Mouse (Mus musculus) effector memory CD4-positive, alpha-beta T cell, adult 5 months (primary cell): ENCODE data around the gene Vmn1r208. TPM values are rescaled to one million over a fixed set of nuclear protein-coding genes. Genes with fewer than 3 reads are reported as not detected.

Experiments
- polyA plus RNA-seq: library from polyadenylated mRNA; unstranded; fragments of 100-300 nt; shearing (Covaris generic); gene quantifications from one replicate; pipeline ENCODE4 v1.2.1, GENCODE M21; 2017

Gene Vmn1r208
- polyA plus RNA-seq, result 0.11 TPM

GRCm38 (mm10) chr13:22777300-22777699, at the start of gene Vmn1r208:
Vmn1r208 (minus strand) TSS chr13:22777400.

DNA sequence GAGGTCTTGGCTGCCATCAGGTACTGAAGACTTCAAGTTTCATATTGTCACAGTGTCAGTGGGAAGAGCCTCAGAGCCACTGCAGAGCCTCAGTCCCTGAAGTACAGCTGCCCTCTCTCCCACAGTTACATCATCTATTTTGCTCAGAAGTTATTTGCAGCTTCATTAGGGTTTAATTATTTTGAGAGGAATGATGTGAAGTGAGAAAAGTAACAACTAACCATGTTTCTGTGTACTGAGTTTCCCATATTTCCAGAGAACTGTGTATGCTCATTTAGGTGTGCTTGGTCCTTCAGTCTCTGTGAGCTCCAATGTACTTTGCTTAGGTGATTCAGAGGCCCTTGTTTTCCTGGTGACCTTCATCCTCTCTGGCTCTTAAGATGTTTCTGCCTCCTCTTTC, 32.4 kb upstream of the Vmn1r208 start, which contains the start of gene Vmn1r209:
Vmn1r209 (minus strand) TSS at position 101 of the 400 bp plus-strand sequence.

DNA sequence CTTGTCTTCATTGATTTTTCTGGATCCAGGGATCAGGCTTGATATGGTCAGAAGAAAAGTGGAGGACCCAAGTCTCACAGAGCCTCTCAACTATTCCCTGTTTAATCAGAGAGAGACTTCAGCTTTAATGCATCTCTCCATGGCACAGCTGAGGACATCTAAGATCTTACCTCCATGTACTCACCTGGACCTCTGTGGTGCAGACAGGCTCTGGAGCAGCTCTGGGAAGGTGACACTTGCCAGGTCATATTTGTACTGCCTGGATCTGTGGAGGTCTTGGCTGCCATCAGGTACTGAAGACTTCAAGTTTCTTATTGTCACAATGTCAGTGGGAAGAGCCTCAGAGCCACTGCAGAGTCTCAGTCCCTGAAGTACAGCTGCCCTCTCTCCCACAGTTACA, 47.7 kb downstream of the Vmn1r208 start, which contains the start of gene Vmn1r207-ps:
Vmn1r207-ps (minus strand) TSS at position 101 of the 400 bp plus-strand sequence.

Other genes starting within 250 kb of the Vmn1r208 start
- gene Vmn1r204, start 224.2 kb downstream of the Vmn1r208 start, polyA plus RNA-seq, result not detected
- gene Vmn1r205, start 184.4 kb downstream of the Vmn1r208 start, polyA plus RNA-seq, result not detected
- gene Vmn1r206, start 153.1 kb downstream of the Vmn1r208 start, polyA plus RNA-seq, result not detected
- not detected for gene Vmn1r207-ps, start 47.8 kb downstream of the Vmn1r208 start, polyA plus RNA-seq
- gene Vmn1r209, start 32.3 kb upstream of the Vmn1r208 start, polyA plus RNA-seq, result 0.06 TPM
- gene Vmn1r210, start 53.9 kb upstream of the Vmn1r208 start, polyA plus RNA-seq, result not detected
- not detected for gene Vmn1r211, start 80.2 kb upstream of the Vmn1r208 start, polyA plus RNA-seq
- not detected for gene Vmn1r212, start 106.8 kb upstream of the Vmn1r208 start, polyA plus RNA-seq
- not detected for gene Vmn1r213, start 230.3 kb upstream of the Vmn1r208 start, polyA plus RNA-seq